Mouse (Mus musculus) stomach, embryonic 14.5 days (tissue): ENCODE measurements around the gene Avpr1a. TPM values are rescaled to one million over a fixed set of nuclear protein-coding genes. Genes with fewer than 3 reads are reported as not detected.

ENCODE experiments used
- ATAC-seq: fragments of 200-750 bp; cut with Nextera tagmentation; 2 replicates; pipeline ENCODE4 v1.8.0; 2017; ENCODE audit warnings: low read depth, moderate TSS enrichment; ENCODE audit not compliant: insufficient number of reproducible peaks, insufficient read depth, low FRiP score
- H3K27ac ChIP-seq: fragments of 300-500 bp; sonication (generic); 2 replicates; pipeline ENCODE4 v1.5.1; 2014; ENCODE audit warnings: mild to moderate bottlenecking, low read length, moderate library complexity, mixed read lengths
- H3K27me3 ChIP-seq: fragments of 300-500 bp; sonication (generic); 2 replicates; pipeline ENCODE4 v1.6.1; 2014; ENCODE audit warnings: low read length, control low read depth, mixed read lengths; ENCODE audit not compliant: control insufficient read depth, insufficient read depth
- H3K36me3 ChIP-seq: fragments of 300-500 bp; sonication (generic); 2 replicates; pipeline ENCODE4 v1.6.1; 2014; ENCODE audit warnings: mild to moderate bottlenecking, control low read depth, low read length, moderate library complexity, mixed read lengths; ENCODE audit not compliant: control insufficient read depth, insufficient read depth
- H3K4me1 ChIP-seq: fragments of 300-500 bp; sonication (generic); 2 replicates; pipeline ENCODE4 v1.6.1; 2014; ENCODE audit warnings: low read length, control low read depth, mixed read lengths; ENCODE audit not compliant: control insufficient read depth, insufficient read depth
- H3K4me2 ChIP-seq: fragments of 300-500 bp; sonication (generic); replicated peaks from 2 replicates; pipeline ENCODE4 v1.6.1; 2014; ENCODE audit warnings: low read depth, low read length, control low read depth
- H3K4me3 ChIP-seq: fragments of 300-500 bp; sonication (generic); 2 replicates; pipeline ENCODE4 v1.5.1; 2014; ENCODE audit warnings: low read depth, low read length, control low read depth
- H3K9ac ChIP-seq: fragments of 300-500 bp; sonication (generic); replicated peaks from 2 replicates; pipeline ENCODE4 v1.6.1; 2014; ENCODE audit warnings: low read depth, mild to moderate bottlenecking, control low read depth, low read length, moderate library complexity, mixed read lengths
- H3K9me3 ChIP-seq: fragments of 300-500 bp; sonication (generic); 2 replicates; pipeline ENCODE4 v1.6.1; 2016; ENCODE audit warnings: low read depth, low read length, control low read depth; ENCODE audit not compliant: control insufficient read depth
- WGBS: fragments of 180-500 bp; shearing (Covaris S2); extraction: QIAGEN DNeasy Blood & Tissue Kit; methylation state at CpG from one replicate; pipeline ENCODE4 v1.1.7; 2014; 5-methylcytosine and 5-hydroxymethylcytosine counted together
- polyA plus RNA-seq: library from polyadenylated mRNA; unstranded; fragments of >200 nt; fragmentation: Nextera tagmentation; extraction: Ambion mirVana; gene quantifications from 2 replicates; pipeline ENCODE4 v1.2.1, GENCODE M21; 2014

The Avpr1a gene
- 13.1 and 14.5 TPM in 2 replicates for polyA plus RNA-seq

- WGBS: 6% methylated on average over 34 of the region's 34 CpGs
- Histone ChIP-seq H3K9me3 (no peaks in the 10 kb centered on the region), H3K27ac (0 out of 2 replicates have a peak within 1 kb of the TSS, but pooled peaks have one; percentile 1), H3K4me2 (peak within 1 kb of the TSS; percentile 54), H3K9ac (peak within 1 kb of the TSS; percentile 61), H3K4me1 (no peaks in the 10 kb centered on the region), H3K27me3 (no peaks in the 10 kb centered on the region), H3K36me3 (no peaks in the 10 kb centered on the region), H3K4me3 (peak within 1 kb of the TSS; percentile 59)
- no peak for ATAC-seq
Observed at GRCm38 (mm10) chr10:122447861-122448716, at the start of gene Avpr1a. Gene Avpr1a (plus strand): TSS chr10:122448499.

- no peak for ATAC-seq
- WGBS: 52% methylated on average over 1 of the region's 1 CpGs
- H3K27me3 ChIP-seq: no peaks in the 10 kb centered on the region
- H3K27ac ChIP-seq: no peak overlapping the region
- no peaks in the 10 kb centered on the region for H3K4me1 ChIP-seq
- H3K4me2 ChIP-seq: no peak overlapping the region
- H3K9ac ChIP-seq: no peak overlapping the region
- H3K36me3 ChIP-seq: no peaks in the 10 kb centered on the region
- no peak overlapping the region for H3K4me3 ChIP-seq
- H3K9me3 ChIP-seq: no peaks in the 10 kb centered on the region
Observed at GRCm38 (mm10) chr10:122402270-122402669, 46.0 kb upstream of the Avpr1a start.

GRCm38 (mm10) chr10:122406333-122406732 is 42.0 kb upstream of the Avpr1a start:
- Histone ChIP-seq H3K4me1 (no peaks in the 10 kb centered on the region), H3K9ac (no peak overlapping the region), H3K4me3 (no peak overlapping the region), H3K27ac (no peak overlapping the region), H3K9me3 (no peaks in the 10 kb centered on the region), H3K4me2 (no peak overlapping the region), H3K36me3 (no peaks in the 10 kb centered on the region), H3K27me3 (no peaks in the 10 kb centered on the region)
- ATAC-seq: no peak
- 66% methylated on average over 6 of the region's 6 CpGs for WGBS

GRCm38 (mm10) chr10:122408697-122409409 is 39.4 kb upstream of the Avpr1a start:
- Histone ChIP-seq H3K4me2 (no peak overlapping the region), H3K4me1 (no peaks in the 10 kb centered on the region), H3K27me3 (no peaks in the 10 kb centered on the region), H3K9me3 (no peaks in the 10 kb centered on the region), H3K4me3 (no peak overlapping the region), H3K27ac (no peak overlapping the region), H3K36me3 (no peaks in the 10 kb centered on the region), H3K9ac (no peak overlapping the region)
- ATAC-seq: no peak
- 58% methylated on average over 7 of the region's 7 CpGs for WGBS

GRCm38 (mm10) chr10:122410791-122411190 is 37.5 kb upstream of the Avpr1a start:
- Histone ChIP-seq H3K27ac (no peak overlapping the region), H3K9ac (no peak overlapping the region), H3K4me2 (no peak overlapping the region), H3K4me1 (no peaks in the 10 kb centered on the region), H3K27me3 (no peaks in the 10 kb centered on the region), H3K9me3 (no peaks in the 10 kb centered on the region), H3K36me3 (no peaks in the 10 kb centered on the region), H3K4me3 (no peak overlapping the region)
- 69% methylated on average over 2 of the region's 2 CpGs for WGBS
- no peak for ATAC-seq

- H3K9ac ChIP-seq: no peak overlapping the region
- no peaks in the 10 kb centered on the region for H3K9me3 ChIP-seq
- no peaks in the 10 kb centered on the region for H3K4me1 ChIP-seq
- no peaks in the 10 kb centered on the region for H3K36me3 ChIP-seq
- ATAC-seq: no peak
- H3K27me3 ChIP-seq: no peaks in the 10 kb centered on the region
- WGBS: 16% methylated on average over 4 of the region's 4 CpGs
- no peak overlapping the region for H3K4me3 ChIP-seq
- no peak overlapping the region for H3K27ac ChIP-seq
- no peak overlapping the region for H3K4me2 ChIP-seq
Observed at GRCm38 (mm10) chr10:122432690-122433089, 15.6 kb upstream of the Avpr1a start.

- ATAC-seq: no peak
- Histone ChIP-seq H3K27ac (no peak overlapping the region), H3K27me3 (no peaks in the 10 kb centered on the region), H3K4me1 (no peaks in the 10 kb centered on the region), H3K9me3 (no peaks in the 10 kb centered on the region), H3K36me3 (no peaks in the 10 kb centered on the region), H3K9ac (no peak overlapping the region), H3K4me2 (peak overlapping the region; percentile 54), H3K4me3 (no peak overlapping the region; the same call in 1 of the 2 replicates)
- WGBS: 20% methylated on average over 9 of the region's 10 CpGs
Observed at GRCm38 (mm10) chr10:122447275-122447674, 1.0 kb upstream of the Avpr1a start.

GRCm38 (mm10) chr10:122448717-122449611 is 665 bp downstream of the Avpr1a start:
- Histone ChIP-seq H3K9ac (peak overlapping the region; percentile 61), H3K27ac (0 out of 2 replicates have a peak overlapping the region, but pooled peaks have one; percentile 1), H3K4me3 (peak overlapping the region; percentile 59), H3K36me3 (no peaks in the 10 kb centered on the region), H3K4me1 (no peaks in the 10 kb centered on the region), H3K9me3 (no peaks in the 10 kb centered on the region), H3K4me2 (peak overlapping the region; percentile 54), H3K27me3 (no peaks in the 10 kb centered on the region)
- peak; percentile 56 for ATAC-seq
- WGBS: 1% methylated on average over 70 of the region's 70 CpGs
